Mouse (Mus musculus) small intestine, adult 2 months (tissue): ENCODE measurements around the gene Lrmp. TPM values are rescaled to one million over a fixed set of nuclear protein-coding genes. Genes with fewer than 3 reads are reported as not detected.
"Not testable (repeated sequence)": the region's sequence is repeated elsewhere in the genome, so short reads cannot be mapped to it uniquely, and the experiment has no call there.

Experiments
- H3K27ac ChIP-seq: fragments of 200-500 bp; 2 replicates; pipeline ENCODE4 v1.5.1; 2012; ENCODE audit warnings: low read depth, low read length, control low read depth, inconsistent platforms; ENCODE audit not compliant: insufficient read depth
- H3K27me3 ChIP-seq: fragments of 200-500 bp; 2 replicates; pipeline ENCODE4 v1.6.1; 2012; ENCODE audit warnings: mild to moderate bottlenecking, moderate library complexity, low read length, inconsistent platforms; ENCODE audit not compliant: control insufficient read depth, insufficient read depth
- H3K36me3 ChIP-seq: fragments of 200-500 bp; 2 replicates; pipeline ENCODE4 v1.6.1; 2012; ENCODE audit warnings: mild to moderate bottlenecking, low read length, control low read depth, inconsistent platforms; ENCODE audit not compliant: control insufficient read depth, insufficient read depth
- H3K4me1 ChIP-seq: fragments of 200-500 bp; 2 replicates; pipeline ENCODE4 v1.6.1; 2012; ENCODE audit warnings: low read length, inconsistent platforms, mixed read lengths; ENCODE audit not compliant: control insufficient read depth, insufficient read depth, insufficient read length
- H3K4me3 ChIP-seq: fragments of 200-500 bp; 2 replicates; pipeline ENCODE4 v1.5.1; 2012; ENCODE audit warnings: low read depth, mild to moderate bottlenecking, control low read depth, inconsistent platforms, low read length, moderate library complexity
- CTCF ChIP-seq: fragments of 200-500 bp; IDR thresholded peaks from 2 replicates; pipeline ENCODE4 v1.5.1; 2012; ENCODE audit warnings: low read depth, mild to moderate bottlenecking, control low read depth, inconsistent platforms, low read length, moderate library complexity, mixed read lengths; ENCODE audit not compliant: insufficient replicate concordance, insufficient read length; ENCODE audit errors: extremely low read depth
- POLR2A ChIP-seq: fragments of 200-500 bp; IDR thresholded peaks from 2 replicates; pipeline ENCODE4 v1.6.1; 2012; ENCODE audit warnings: low read depth, mild to moderate bottlenecking, control low read depth, inconsistent platforms, low read length, moderate library complexity
- WGBS: fragments of 180-500 bp; shearing (Covaris S2); methylation state at CpG from one replicate; pipeline ENCODE4 v1.1.7; 2018; 5-methylcytosine and 5-hydroxymethylcytosine counted together
- polyA plus RNA-seq: library from polyadenylated mRNA; depleted of rRNA; stranded (reverse); fragments of >200 nt; gene quantifications from 2 replicates; pipeline ENCODE4 v1.2.3, GENCODE M21; 2012

The Lrmp gene
- polyA plus RNA-seq, 1 experiment = 17.7 TPM

GRCm38 (mm10) chr6:145090201-145090863 is 25.1 kb upstream of the Lrmp start:
- Histone ChIP-seq H3K36me3 (no peaks in the 10 kb centered on the region), H3K4me3 (no peak overlapping the region), H3K27ac (no peak overlapping the region), H3K27me3 (no peaks in the 10 kb centered on the region), H3K4me1 (no peaks in the 10 kb centered on the region)
- 76% methylated on average over 6 of the region's 6 CpGs for WGBS
- no peak for TF ChIP-seq CTCF
- no peak for TF ChIP-seq POLR2A

- Histone ChIP-seq H3K36me3 (no peaks in the 10 kb centered on the region), H3K27me3 (no peaks in the 10 kb centered on the region), H3K4me1 (no peaks in the 10 kb centered on the region), H3K4me3 (no peak overlapping the region), H3K27ac (no peak overlapping the region)
- no peak for TF ChIP-seq CTCF
- TF ChIP-seq POLR2A = no peak
- 71% methylated on average over 5 of the region's 5 CpGs for WGBS
Observed at GRCm38 (mm10) chr6:145090928-145091327, 24.5 kb upstream of the Lrmp start.

GRCm38 (mm10) chr6:145091998-145092397 is 23.5 kb upstream of the Lrmp start:
- TF ChIP-seq POLR2A (no peak), CTCF (no peak)
- Histone ChIP-seq H3K27me3 (no peaks in the 10 kb centered on the region), H3K4me1 (no peaks in the 10 kb centered on the region), H3K27ac (no peak overlapping the region), H3K4me3 (no peak overlapping the region), H3K36me3 (no peaks in the 10 kb centered on the region)
- WGBS = 48% methylated on average over 7 of the region's 7 CpGs

GRCm38 (mm10) chr6:145093038-145093622 is 22.3 kb upstream of the Lrmp start:
- WGBS = 56% methylated on average over 7 of the region's 7 CpGs
- H3K36me3 ChIP-seq, H3K27me3 ChIP-seq, H3K27ac ChIP-seq, H3K4me3 ChIP-seq, H3K4me1 ChIP-seq: not testable (repeated sequence)

- no peaks in the 10 kb centered on the region for H3K4me1 ChIP-seq
- no peak for TF ChIP-seq POLR2A
- TF ChIP-seq CTCF = no peak
- H3K4me3 ChIP-seq = no peak overlapping the region
- no peaks in the 10 kb centered on the region for H3K27me3 ChIP-seq
- H3K36me3 ChIP-seq = no peaks in the 10 kb centered on the region
- no peak overlapping the region for H3K27ac ChIP-seq
- WGBS = 63% methylated on average over 4 of the region's 4 CpGs
Observed at GRCm38 (mm10) chr6:145094431-145094830, 21.0 kb upstream of the Lrmp start.

GRCm38 (mm10) chr6:145100923-145101322 is 14.5 kb upstream of the Lrmp start:
- TF ChIP-seq CTCF = no peak
- no peak for TF ChIP-seq POLR2A
- Histone ChIP-seq H3K27ac (peak overlapping the region; percentile 60), H3K4me3 (no peak overlapping the region), H3K36me3 (no peaks in the 10 kb centered on the region), H3K4me1 (peaks cover 7% of the 10 kb centered on the region), H3K27me3 (no peaks in the 10 kb centered on the region)
- 64% methylated on average over 9 of the region's 9 CpGs for WGBS

GRCm38 (mm10) chr6:145104241-145104939 is 11.1 kb upstream of the Lrmp start:
- no peaks in the 10 kb centered on the region for H3K36me3 ChIP-seq
- peaks cover 11% of the 10 kb centered on the region for H3K4me1 ChIP-seq
- H3K4me3 ChIP-seq = no peak overlapping the region
- no peaks in the 10 kb centered on the region for H3K27me3 ChIP-seq
- no peak for TF ChIP-seq POLR2A
- no peak for TF ChIP-seq CTCF
- 74% methylated on average over 10 of the region's 10 CpGs for WGBS
- H3K27ac ChIP-seq = no peak overlapping the region

GRCm38 (mm10) chr6:145105439-145105838 is 10.0 kb upstream of the Lrmp start:
- TF ChIP-seq POLR2A (no peak), CTCF (no peak)
- no peak overlapping the region for H3K27ac ChIP-seq
- WGBS = 93% methylated on average over 10 of the region's 10 CpGs

More at GRCm38 (mm10) chr6:145105439-145105838, 10.0 kb upstream of the Lrmp start:
- Histone ChIP-seq H3K4me1 (peaks cover 11% of the 10 kb centered on the region), H3K36me3 (no peaks in the 10 kb centered on the region), H3K27me3 (no peaks in the 10 kb centered on the region), H3K4me3 (no peak overlapping the region)
